Mouse (Mus musculus): ENCODE results near the gene Kcnc1. TPM values are rescaled to one million over a fixed set of nuclear protein-coding genes. Genes with fewer than 3 reads are reported as not detected.

The Kcnc1 gene
- polyA plus RNA-seq, 1 experiment, result 325 TPM

DNA sequence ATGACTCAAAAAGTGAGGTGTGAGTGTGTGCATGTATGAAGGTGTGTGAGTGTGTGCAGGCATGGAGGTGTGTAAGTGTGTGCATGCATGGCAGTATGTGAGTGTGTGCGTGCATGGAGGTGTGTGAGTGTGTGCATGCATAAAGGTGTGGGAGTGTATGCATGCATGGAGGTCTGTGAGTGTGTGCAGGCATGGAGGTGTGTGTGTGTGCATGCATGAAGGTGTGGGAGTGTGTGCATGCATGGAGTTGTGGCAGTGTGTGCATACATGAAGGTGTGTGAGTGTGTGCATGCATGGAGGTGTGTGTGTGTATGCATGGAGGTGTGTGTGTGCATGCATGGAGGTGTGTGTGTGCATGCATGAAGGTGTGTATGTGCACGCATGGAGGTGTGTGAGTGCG is 8.9 kb upstream of the Kcnc1 start:
- TF ChIP-seq CTCF (IDR thresholded peaks at IDR 0.05; ENCODE audit: borderline replicate concordance, insufficient read depth, low read depth, low read length) (no peak), POLR2A (IDR thresholded peaks at IDR 0.05; ENCODE audit: borderline replicate concordance, insufficient read depth, low read length) (no peak)
- WGBS, result 93% methylated on average over 3 of the region's 3 CpGs
- no peak overlapping the region for H3K27ac ChIP-seq (ENCODE audit: insufficient read depth, low read length)
- no peaks in the 10 kb centered on the region for H3K4me1 ChIP-seq (ENCODE audit: control insufficient read depth, insufficient read depth, low read length)
- DNase-seq, result no peak
- no peaks in the 10 kb centered on the region for H3K27me3 ChIP-seq (ENCODE audit: control insufficient read depth, insufficient read depth, low read length)
- no peak overlapping the region for H3K4me3 ChIP-seq (replicated peaks; ENCODE audit: insufficient read depth, low read depth, low read length)

DNA sequence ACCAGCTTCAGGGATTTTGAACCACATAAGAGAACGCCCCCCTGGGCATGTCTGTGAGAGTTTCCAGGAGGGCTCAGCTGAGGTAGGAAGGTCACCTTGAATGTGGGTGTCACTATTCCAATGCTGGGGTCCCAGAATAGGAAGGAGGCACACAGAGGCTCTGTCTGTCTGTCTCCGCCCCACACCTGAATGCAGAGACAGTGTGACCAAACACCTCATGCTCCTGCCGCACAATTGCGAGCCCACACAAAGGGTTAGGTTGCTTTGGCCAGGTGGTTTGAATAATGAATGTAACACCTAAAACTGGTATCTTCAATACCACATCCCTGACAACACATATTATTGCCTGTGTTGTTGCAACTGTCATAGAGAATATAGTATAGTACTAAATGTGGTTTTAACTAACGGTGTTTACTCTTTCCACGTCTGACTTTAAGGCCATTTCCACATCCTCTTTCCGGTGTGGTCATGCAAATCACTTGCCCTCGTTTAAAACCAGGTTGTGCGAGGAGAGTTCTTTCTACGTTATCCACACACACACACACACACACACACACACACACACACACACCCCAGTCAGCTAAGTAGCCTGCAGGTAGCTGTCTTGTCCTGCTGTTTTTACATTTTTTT is 6.7 kb upstream of the Kcnc1 start:
- Histone ChIP-seq H3K27me3 (ENCODE audit: control insufficient read depth, insufficient read depth, low read length) (no peaks in the 10 kb centered on the region), H3K4me3 (replicated peaks; ENCODE audit: insufficient read depth, low read depth, low read length) (no peak overlapping the region), H3K27ac (ENCODE audit: insufficient read depth, low read length) (no peak overlapping the region), H3K4me1 (ENCODE audit: control insufficient read depth, insufficient read depth, low read length) (peaks cover 17% of the 10 kb centered on the region; the same call in 1 of the 2 replicates)
- DNase-seq, result no peak
- WGBS, result 88% methylated on average over 10 of the region's 10 CpGs
- TF ChIP-seq CTCF (IDR thresholded peaks at IDR 0.05; ENCODE audit: borderline replicate concordance, insufficient read depth, low read depth, low read length), result no peak
- TF ChIP-seq POLR2A (IDR thresholded peaks at IDR 0.05; ENCODE audit: borderline replicate concordance, insufficient read depth, low read length), result no peak

DNA sequence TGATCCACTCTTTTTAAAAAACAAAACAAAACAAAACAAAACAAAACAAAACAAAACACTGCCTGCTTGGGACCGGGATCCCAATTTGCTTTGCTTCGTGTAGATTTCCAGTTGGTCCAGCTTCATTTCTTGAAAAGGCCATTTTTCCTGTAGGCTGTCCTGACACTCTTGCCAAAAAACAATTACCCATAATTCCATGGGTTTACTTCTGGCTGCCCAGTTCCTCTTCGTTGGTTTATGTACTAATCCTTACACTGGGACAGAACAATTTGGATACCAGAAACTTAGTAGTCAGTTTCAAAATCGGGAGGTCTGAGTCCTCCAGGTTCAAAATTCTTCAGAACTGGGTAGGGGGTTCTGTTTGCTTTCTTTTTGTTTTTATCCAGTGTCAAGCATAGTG is 6.1 kb upstream of the Kcnc1 start:
- peaks cover 23% of the 10 kb centered on the region for H3K4me1 ChIP-seq (ENCODE audit: control insufficient read depth, insufficient read depth, low read length)
- H3K27me3 ChIP-seq (ENCODE audit: control insufficient read depth, insufficient read depth, low read length), result no peaks in the 10 kb centered on the region
- H3K4me3 ChIP-seq (replicated peaks; ENCODE audit: insufficient read depth, low read depth, low read length), result no peak overlapping the region
- TF ChIP-seq CTCF (IDR thresholded peaks at IDR 0.05; ENCODE audit: borderline replicate concordance, insufficient read depth, low read depth, low read length) (no peak), POLR2A (IDR thresholded peaks at IDR 0.05; ENCODE audit: borderline replicate concordance, insufficient read depth, low read length) (no peak)
- 40% methylated on average over 4 of the region's 4 CpGs for WGBS
- DNase-seq, result no peak
- no peak overlapping the region for H3K27ac ChIP-seq (ENCODE audit: insufficient read depth, low read length)

DNA sequence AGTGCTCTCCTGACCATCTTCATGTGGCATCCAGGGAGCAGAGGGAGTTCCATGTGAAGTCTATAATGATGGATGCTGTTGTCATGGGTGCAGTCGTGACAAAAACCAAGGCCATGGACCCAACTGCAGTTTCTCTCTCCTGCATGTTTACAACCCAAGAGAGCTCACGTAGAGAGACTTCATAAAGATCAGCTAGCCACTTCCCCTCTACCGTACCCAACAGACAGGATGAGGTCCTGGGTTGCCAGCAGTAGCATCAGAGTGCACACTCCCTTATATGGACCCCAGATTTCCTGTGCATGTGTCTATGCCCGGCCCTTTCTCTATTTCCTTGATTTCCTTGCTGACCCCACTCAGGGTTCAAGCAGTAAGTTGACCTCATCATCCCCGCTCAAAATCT is 4.6 kb upstream of the Kcnc1 start:
- DNase-seq, result no peak
- TF ChIP-seq CTCF (IDR thresholded peaks at IDR 0.05; ENCODE audit: borderline replicate concordance, insufficient read depth, low read depth, low read length) (no peak), POLR2A (IDR thresholded peaks at IDR 0.05; ENCODE audit: borderline replicate concordance, insufficient read depth, low read length) (no peak)
- Histone ChIP-seq H3K4me3 (replicated peaks; ENCODE audit: insufficient read depth, low read depth, low read length) (no peak overlapping the region), H3K27me3 (ENCODE audit: control insufficient read depth, insufficient read depth, low read length) (no peaks in the 10 kb centered on the region), H3K4me1 (ENCODE audit: control insufficient read depth, insufficient read depth, low read length) (peaks cover 25% of the 10 kb centered on the region), H3K27ac (ENCODE audit: insufficient read depth, low read length) (no peak overlapping the region)
- 90% methylated on average over 5 of the region's 5 CpGs for WGBS

DNA sequence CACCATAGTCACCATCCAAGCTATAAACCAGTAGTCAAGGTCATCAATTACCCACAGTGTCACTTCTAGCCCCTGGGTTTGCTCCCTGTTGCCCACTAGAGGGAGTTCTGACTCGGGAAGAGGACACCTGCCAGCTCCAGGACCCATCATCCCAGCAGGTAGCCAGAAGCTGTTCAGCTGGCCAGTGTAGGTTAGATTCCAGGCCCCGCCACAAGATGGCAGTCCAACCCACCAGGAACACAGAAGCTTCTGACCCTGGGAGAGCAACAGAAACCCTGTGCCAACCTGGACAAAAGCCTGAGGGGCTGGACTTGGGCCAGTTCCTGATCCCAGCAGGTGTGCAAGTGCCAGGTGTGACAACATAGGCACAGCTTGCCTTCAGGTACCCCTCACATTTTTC is 3.2 kb upstream of the Kcnc1 start:
- TF ChIP-seq CTCF (IDR thresholded peaks at IDR 0.05; ENCODE audit: borderline replicate concordance, insufficient read depth, low read depth, low read length) (peak; percentile 96), POLR2A (IDR thresholded peaks at IDR 0.05; ENCODE audit: borderline replicate concordance, insufficient read depth, low read length) (no peak)
- 0% methylated on average over 2 of the region's 2 CpGs for WGBS

DNA sequence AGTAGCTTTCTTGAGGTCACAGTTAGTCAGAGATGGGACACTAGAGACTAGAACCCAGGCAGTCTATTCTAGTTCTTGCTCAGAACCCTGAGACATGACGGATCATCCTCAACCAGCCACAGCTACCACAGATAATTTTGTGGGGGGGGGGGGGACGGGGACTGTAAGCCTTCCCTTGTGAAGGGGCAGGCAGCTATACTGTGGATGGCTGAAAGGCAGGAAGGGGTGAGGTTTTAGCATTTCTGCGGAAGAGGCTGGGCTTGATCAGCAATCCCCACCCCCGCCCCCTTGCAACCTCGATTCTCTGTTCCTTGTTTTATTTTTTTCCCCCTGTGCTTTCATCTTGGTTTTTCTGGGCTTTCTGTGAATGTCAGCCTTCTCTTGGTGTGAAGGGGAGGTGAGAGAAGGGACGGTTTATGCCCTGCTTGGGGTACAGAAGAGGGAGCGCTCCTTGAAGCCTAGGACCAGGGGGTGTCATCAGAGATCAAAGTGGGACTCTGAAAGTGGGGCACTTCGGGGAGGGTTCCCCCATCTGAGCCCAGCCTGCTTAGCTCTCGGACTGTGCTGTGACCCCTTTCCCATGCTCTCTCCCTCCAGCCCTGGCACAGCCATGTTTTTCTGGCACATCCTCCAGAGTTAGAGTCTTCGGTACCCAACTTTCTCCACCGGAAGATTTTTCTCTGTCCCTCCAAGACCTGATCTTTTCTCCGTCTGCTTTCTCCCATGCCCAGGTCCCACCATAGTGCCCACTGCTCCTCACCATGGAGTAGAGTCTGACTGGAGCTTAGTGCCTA is 2.4 kb upstream of the Kcnc1 start:
- peaks cover 25% of the 10 kb centered on the region for H3K4me1 ChIP-seq (ENCODE audit: control insufficient read depth, insufficient read depth, low read length)
- WGBS, result 37% methylated on average over 12 of the region's 12 CpGs

More for the DNA sequence above, 3.2 kb upstream of the Kcnc1 start:
- Histone ChIP-seq H3K4me3 (replicated peaks; ENCODE audit: insufficient read depth, low read depth, low read length) (peak overlapping the region; percentile 15), H3K4me1 (ENCODE audit: control insufficient read depth, insufficient read depth, low read length) (peaks cover 25% of the 10 kb centered on the region), H3K27me3 (ENCODE audit: control insufficient read depth, insufficient read depth, low read length) (no peaks in the 10 kb centered on the region), H3K27ac (ENCODE audit: insufficient read depth, low read length) (peak overlapping the region; percentile 99)
- peak; percentile 98 to 100 for DNase-seq

DNA sequence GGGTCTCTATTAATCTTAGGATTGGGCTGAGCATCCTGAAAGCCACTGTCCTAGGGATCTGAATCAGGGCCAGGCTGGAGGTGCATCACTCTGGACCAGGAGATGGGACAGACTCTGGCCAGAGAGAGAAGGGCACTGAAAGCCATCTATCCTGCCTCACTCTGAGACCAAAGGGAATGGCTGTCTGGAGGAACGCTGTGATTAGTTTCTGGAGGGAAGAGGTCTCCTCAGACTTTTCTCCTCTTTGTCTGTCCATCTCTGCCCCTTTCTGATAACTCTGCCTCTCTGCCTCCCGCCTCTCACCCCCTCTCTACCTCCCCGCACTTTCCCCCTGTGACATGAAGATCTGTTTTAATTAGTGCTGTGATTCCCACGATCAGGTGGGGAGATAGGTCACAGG is 1.4 kb upstream of the Kcnc1 start:
- H3K4me3 ChIP-seq (replicated peaks; ENCODE audit: insufficient read depth, low read depth, low read length), result no peak overlapping the region
- H3K27me3 ChIP-seq (ENCODE audit: control insufficient read depth, insufficient read depth, low read length), result no peaks in the 10 kb centered on the region
- peak overlapping the region; percentile 99 for H3K27ac ChIP-seq (ENCODE audit: insufficient read depth, low read length)
- H3K4me1 ChIP-seq (ENCODE audit: control insufficient read depth, insufficient read depth, low read length), result peaks cover 25% of the 10 kb centered on the region
- peak; percentile 41 to 54 for DNase-seq
- TF ChIP-seq POLR2A (IDR thresholded peaks at IDR 0.05; ENCODE audit: borderline replicate concordance, insufficient read depth, low read length) (no peak), CTCF (IDR thresholded peaks at IDR 0.05; ENCODE audit: borderline replicate concordance, insufficient read depth, low read depth, low read length) (no peak)
- 50% methylated on average over 4 of the region's 4 CpGs for WGBS

More for the DNA sequence above, 2.4 kb upstream of the Kcnc1 start:
- Histone ChIP-seq H3K27me3 (ENCODE audit: control insufficient read depth, insufficient read depth, low read length) (no peaks in the 10 kb centered on the region), H3K4me3 (replicated peaks; ENCODE audit: insufficient read depth, low read depth, low read length) (no peak overlapping the region), H3K27ac (ENCODE audit: insufficient read depth, low read length) (peak overlapping the region; percentile 99)
- DNase-seq, result peak; percentile 36 to 45
- TF ChIP-seq CTCF (IDR thresholded peaks at IDR 0.05; ENCODE audit: borderline replicate concordance, insufficient read depth, low read depth, low read length) (no peak), POLR2A (IDR thresholded peaks at IDR 0.05; ENCODE audit: borderline replicate concordance, insufficient read depth, low read length) (no peak)

DNA sequence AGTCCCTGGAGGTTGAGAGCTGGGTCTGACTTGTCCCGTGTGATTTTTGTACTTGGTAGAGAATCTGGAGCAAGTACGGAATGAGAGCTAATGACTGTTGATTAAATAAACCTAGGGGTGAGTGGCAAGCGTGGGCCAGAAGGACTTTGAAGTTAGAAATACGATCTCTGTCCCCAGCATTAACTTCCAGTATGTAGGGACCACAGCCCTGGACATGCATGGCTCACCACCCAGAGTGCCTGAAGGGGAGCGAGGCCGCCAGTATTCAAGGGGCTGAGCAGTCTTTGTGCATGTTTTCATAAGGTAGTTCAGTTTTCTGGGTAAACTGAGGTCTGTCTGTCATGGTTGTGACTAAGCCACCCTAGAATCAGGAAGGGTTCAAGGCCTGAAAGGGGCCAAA is 726 bp upstream of the Kcnc1 start:
- Histone ChIP-seq H3K27ac (ENCODE audit: insufficient read depth, low read length) (peak overlapping the region; percentile 99), H3K27me3 (ENCODE audit: control insufficient read depth, insufficient read depth, low read length) (no peaks in the 10 kb centered on the region), H3K4me1 (ENCODE audit: control insufficient read depth, insufficient read depth, low read length) (peaks cover 25% of the 10 kb centered on the region), H3K4me3 (replicated peaks; ENCODE audit: insufficient read depth, low read depth, low read length) (peak overlapping the region; percentile 41)
- DNase-seq, result no peak
- TF ChIP-seq CTCF (IDR thresholded peaks at IDR 0.05; ENCODE audit: borderline replicate concordance, insufficient read depth, low read depth, low read length) (no peak), POLR2A (IDR thresholded peaks at IDR 0.05; ENCODE audit: borderline replicate concordance, insufficient read depth, low read length) (no peak)
- WGBS, result 39% methylated on average over 6 of the region's 6 CpGs
